Mouse (Mus musculus): ENCODE data around the gene Desi2. TPM values are rescaled to one million over a fixed set of nuclear protein-coding genes. Genes with fewer than 3 reads are reported as not detected.
"Not testable (repeated sequence)": the region's sequence is repeated elsewhere in the genome, so short reads cannot be mapped to it uniquely, and the experiment has no call there.

Gene Desi2
- polyA plus RNA-seq, 1 experiment from 2014 or later, result 17.8 TPM

DNA sequence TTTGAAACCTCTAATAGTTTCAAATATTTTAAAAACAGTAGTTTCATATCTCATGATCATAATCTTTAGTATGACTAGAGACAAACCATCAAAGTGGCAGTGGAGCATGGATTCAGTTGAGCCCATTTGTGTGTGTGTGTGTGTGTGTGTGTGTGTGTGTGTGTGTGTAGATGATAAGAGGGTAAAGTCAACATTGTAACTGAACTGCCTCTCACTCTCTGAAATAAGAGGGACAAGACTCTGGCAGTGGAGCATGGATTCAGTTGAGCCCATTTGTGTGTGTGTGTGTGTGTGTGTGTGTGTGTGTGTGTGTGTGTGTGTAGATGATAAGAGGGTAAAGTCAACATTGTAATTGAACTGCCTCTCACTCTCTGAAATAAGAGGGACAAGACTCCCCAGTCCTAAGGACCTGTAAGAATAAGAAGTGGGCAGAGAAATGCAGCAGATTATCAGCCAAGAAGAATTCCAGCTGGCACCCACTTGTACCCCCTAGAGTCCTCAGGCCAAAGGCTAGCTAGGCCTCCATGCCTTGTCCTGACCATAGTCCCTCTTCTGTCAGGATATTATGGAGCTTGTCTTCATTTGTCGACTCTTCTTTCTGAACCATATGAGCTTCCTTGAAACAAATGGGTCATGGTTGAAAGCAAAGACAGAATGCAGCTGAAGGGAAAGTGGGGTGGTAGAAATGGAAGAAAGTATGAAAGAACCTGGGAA, 61.0 kb downstream of the Desi2 start:
- WGBS, result 96% methylated on average over 1 of the region's 1 CpGs
- H3K27ac ChIP-seq (ENCODE audit: low read depth, low read length), result no peak overlapping the region
- DNase-seq (ENCODE audit: low spot score, missing footprints), result peak; percentile 54

DNA sequence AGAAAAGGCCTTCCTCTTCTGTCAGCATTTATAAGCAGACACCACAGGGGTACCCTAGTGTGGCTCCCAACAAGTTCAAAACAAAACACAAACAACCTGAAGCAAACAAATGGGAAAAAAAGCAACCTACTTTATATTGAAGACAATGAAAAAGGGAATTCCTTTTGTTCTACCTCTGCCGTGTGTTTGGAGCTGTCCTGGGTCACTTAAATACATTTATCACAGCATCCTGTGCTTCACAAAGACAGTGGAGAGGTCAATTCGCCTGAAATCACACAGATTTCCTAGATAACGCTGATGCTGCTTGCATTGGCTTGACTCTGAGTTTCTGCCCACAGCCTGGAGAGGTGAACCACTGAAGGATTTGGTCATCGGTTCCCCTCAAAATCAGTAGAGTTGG, 67.4 kb downstream of the Desi2 start:
- Histone ChIP-seq H3K27ac (ENCODE audit: low read depth, low read length) (no peak overlapping the region), H3K4me3 (ENCODE audit: low read depth, low read length) (no peak overlapping the region), H3K27me3 (ENCODE audit: control insufficient read depth, insufficient read depth, low read length) (no peaks in the 10 kb centered on the region), H3K4me2 (no peak overlapping the region), H3K36me3 (ENCODE audit: control insufficient read depth, insufficient read depth, low read length) (no peaks in the 10 kb centered on the region), H3K9me3 (ENCODE audit: control insufficient read depth, low read length) (no peaks in the 10 kb centered on the region), H3K4me1 (ENCODE audit: control insufficient read depth, insufficient read depth, low read length) (no peaks in the 10 kb centered on the region), H3K9ac (ENCODE audit: low read length) (no peak overlapping the region)
- ATAC-seq (ENCODE audit: low FRiP score), result no peak
- peak; percentile 68 for DNase-seq (ENCODE audit: low spot score, missing footprints)
- WGBS, result 87% methylated on average over 4 of the region's 4 CpGs

More for the DNA sequence above, 61.0 kb downstream of the Desi2 start:
- H3K36me3 ChIP-seq (ENCODE audit: control insufficient read depth, insufficient read depth, low read length), result no peaks in the 10 kb centered on the region
- H3K9me3 ChIP-seq (ENCODE audit: control insufficient read depth, low read length), result no peaks in the 10 kb centered on the region
- H3K9ac ChIP-seq (ENCODE audit: low read length), result no peak overlapping the region
- H3K4me2 ChIP-seq, result no peak overlapping the region
- H3K27me3 ChIP-seq (ENCODE audit: control insufficient read depth, insufficient read depth, low read length), result no peaks in the 10 kb centered on the region
- H3K4me1 ChIP-seq (ENCODE audit: control insufficient read depth, insufficient read depth, low read length), result no peaks in the 10 kb centered on the region
- ATAC-seq (ENCODE audit: low FRiP score), result no peak
- no peak overlapping the region for H3K4me3 ChIP-seq (ENCODE audit: low read depth, low read length)

DNA sequence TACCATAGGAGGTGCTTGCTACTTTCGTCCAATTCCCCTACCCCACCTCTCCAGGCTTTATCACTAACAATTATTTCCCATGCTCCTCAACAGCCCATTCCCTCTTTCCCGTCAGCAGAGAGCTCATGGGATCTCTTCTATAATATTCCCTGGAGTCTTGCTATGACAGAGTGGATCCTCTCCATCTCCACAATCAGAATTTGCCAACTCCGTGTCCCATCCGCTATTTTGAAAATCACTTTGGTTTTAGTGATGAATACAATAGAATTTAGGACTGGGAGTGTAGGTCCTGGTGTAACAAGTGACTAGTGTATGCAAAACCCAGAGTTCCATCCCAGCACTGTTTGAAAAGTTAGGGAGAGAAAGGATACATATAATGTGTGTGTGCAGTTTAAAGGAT, 69.1 kb downstream of the Desi2 start:
- no peaks in the 10 kb centered on the region for H3K4me1 ChIP-seq (ENCODE audit: control insufficient read depth, insufficient read depth, low read length)
- 94% methylated on average over 4 of the region's 4 CpGs for WGBS
- ATAC-seq (ENCODE audit: low FRiP score), result no peak
- H3K4me2 ChIP-seq, result no peak overlapping the region
- no peaks in the 10 kb centered on the region for H3K9me3 ChIP-seq (ENCODE audit: control insufficient read depth, low read length)
- H3K9ac ChIP-seq (ENCODE audit: low read length), result no peak overlapping the region
- no peak overlapping the region for H3K4me3 ChIP-seq (ENCODE audit: low read depth, low read length)
- DNase-seq (ENCODE audit: low spot score, missing footprints), result peak; percentile 70
- H3K27ac ChIP-seq (ENCODE audit: low read depth, low read length), result no peak overlapping the region
- H3K27me3 ChIP-seq (ENCODE audit: control insufficient read depth, insufficient read depth, low read length), result no peaks in the 10 kb centered on the region
- H3K36me3 ChIP-seq (ENCODE audit: control insufficient read depth, insufficient read depth, low read length), result no peaks in the 10 kb centered on the region

- no peak overlapping the region for H3K4me2 ChIP-seq
- 94% methylated on average over 2 of the region's 2 CpGs for WGBS
- no peaks in the 10 kb centered on the region for H3K27me3 ChIP-seq (ENCODE audit: control insufficient read depth, insufficient read depth, low read length)
- H3K36me3 ChIP-seq (ENCODE audit: control insufficient read depth, insufficient read depth, low read length), result no peaks in the 10 kb centered on the region
- H3K27ac ChIP-seq (ENCODE audit: low read depth, low read length), result no peak overlapping the region
- ATAC-seq (ENCODE audit: low FRiP score) (no peak), DNase-seq (ENCODE audit: low spot score, missing footprints) (no peak)
- H3K4me1 ChIP-seq (ENCODE audit: control insufficient read depth, insufficient read depth, low read length), result no peaks in the 10 kb centered on the region
- no peak overlapping the region for H3K4me3 ChIP-seq (ENCODE audit: low read depth, low read length)
- H3K9ac ChIP-seq (ENCODE audit: low read length), result no peak overlapping the region
- no peaks in the 10 kb centered on the region for H3K9me3 ChIP-seq (ENCODE audit: control insufficient read depth, low read length)
Observed at GRCm38 (mm10) chr1:178258821-178259220, 71.6 kb downstream of the Desi2 start.

GRCm38 (mm10) chr1:178265381-178265780, 78.2 kb downstream of the Desi2 start:
- ATAC-seq (ENCODE audit: low FRiP score); H3K4me1 ChIP-seq (ENCODE audit: control insufficient read depth, insufficient read depth, low read length); DNase-seq (ENCODE audit: low spot score, missing footprints): not testable (repeated sequence)

GRCm38 (mm10) chr1:178270635-178271034, 83.4 kb downstream of the Desi2 start:
- DNase-seq (ENCODE audit: low spot score, missing footprints), result no peak
- whole genome bisulfite sequencing, result 93% methylated on average over 6 of the region's 6 CpGs
- H3K4me2 ChIP-seq, result no peak overlapping the region

More at GRCm38 (mm10) chr1:178265381-178265780, 78.2 kb downstream of the Desi2 start:
- not testable (repeated sequence) for H3K27me3 ChIP-seq (ENCODE audit: control insufficient read depth, insufficient read depth, low read length); H3K4me2 ChIP-seq; H3K27ac ChIP-seq (ENCODE audit: low read depth, low read length); H3K36me3 ChIP-seq (ENCODE audit: control insufficient read depth, insufficient read depth, low read length); H3K9ac ChIP-seq (ENCODE audit: low read length); H3K4me3 ChIP-seq (ENCODE audit: low read depth, low read length); H3K9me3 ChIP-seq (ENCODE audit: control insufficient read depth, low read length)
- WGBS, result 92% methylated on average over 3 of the region's 3 CpGs

DNA sequence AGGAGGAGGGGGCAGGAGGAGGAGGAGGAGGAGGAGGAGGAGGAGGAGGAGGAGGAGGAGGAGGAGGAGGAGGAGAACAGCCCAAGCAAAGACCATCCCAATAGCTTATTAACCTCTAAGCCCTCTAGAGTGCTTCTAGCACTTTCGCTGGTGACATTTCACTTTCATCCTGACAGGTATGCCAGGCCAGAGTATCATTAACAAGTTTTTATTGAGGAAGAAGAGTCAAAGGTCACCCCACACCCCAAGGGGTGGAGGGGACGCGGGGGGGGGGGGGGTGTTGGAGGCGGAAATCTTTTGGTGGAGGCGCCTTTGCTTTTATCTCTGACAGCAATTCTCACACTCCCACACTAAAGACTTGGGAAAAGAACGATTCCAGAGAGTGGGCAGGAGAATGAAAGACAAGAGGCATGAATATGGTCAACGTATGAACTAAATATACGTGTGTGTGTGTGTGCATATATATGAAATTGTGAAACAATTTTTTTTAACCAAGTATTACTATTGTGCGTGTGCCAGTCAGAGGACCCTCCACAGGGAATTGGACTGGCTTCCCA, 88.0 kb downstream of the Desi2 start:
- DNase-seq (ENCODE audit: low spot score, missing footprints), result peak; percentile 90
- no peaks in the 10 kb centered on the region for H3K36me3 ChIP-seq (ENCODE audit: control insufficient read depth, insufficient read depth, low read length)
- no peak overlapping the region for H3K27ac ChIP-seq (ENCODE audit: low read depth, low read length)
- H3K4me3 ChIP-seq (ENCODE audit: low read depth, low read length), result peak overlapping the region; percentile 55; the same call in 1 of the 2 replicates
- H3K4me1 ChIP-seq (ENCODE audit: control insufficient read depth, insufficient read depth, low read length), result no peaks in the 10 kb centered on the region
- H3K9me3 ChIP-seq (ENCODE audit: control insufficient read depth, low read length), result no peaks in the 10 kb centered on the region
- no peak overlapping the region; the same call in 1 of the 2 replicates for H3K4me2 ChIP-seq
- H3K9ac ChIP-seq (ENCODE audit: low read length), result no peak overlapping the region
- peak; percentile 3; the same call in 1 of the 2 replicates for ATAC-seq (ENCODE audit: low FRiP score)
- 66% methylated on average over 9 of the region's 9 CpGs for WGBS
- H3K27me3 ChIP-seq (ENCODE audit: control insufficient read depth, insufficient read depth, low read length), result peaks cover 3% of the 10 kb centered on the region; the same call in 1 of the 2 replicates

More at GRCm38 (mm10) chr1:178270635-178271034, 83.4 kb downstream of the Desi2 start:
- H3K4me3 ChIP-seq (ENCODE audit: low read depth, low read length), result no peak overlapping the region
- H3K36me3 ChIP-seq (ENCODE audit: control insufficient read depth, insufficient read depth, low read length), result no peaks in the 10 kb centered on the region
- H3K9me3 ChIP-seq (ENCODE audit: control insufficient read depth, low read length), result no peaks in the 10 kb centered on the region
- H3K4me1 ChIP-seq (ENCODE audit: control insufficient read depth, insufficient read depth, low read length), result no peaks in the 10 kb centered on the region
- H3K27ac ChIP-seq (ENCODE audit: low read depth, low read length), result no peak overlapping the region
- H3K9ac ChIP-seq (ENCODE audit: low read length), result no peak overlapping the region
- ATAC-seq (ENCODE audit: low FRiP score), result no peak
- H3K27me3 ChIP-seq (ENCODE audit: control insufficient read depth, insufficient read depth, low read length), result no peaks in the 10 kb centered on the region

- Histone ChIP-seq H3K27me3 (ENCODE audit: control insufficient read depth, insufficient read depth, low read length) (peaks cover 3% of the 10 kb centered on the region; the same call in 1 of the 2 replicates), H3K27ac (ENCODE audit: low read depth, low read length) (no peak overlapping the region), H3K4me1 (ENCODE audit: control insufficient read depth, insufficient read depth, low read length) (no peaks in the 10 kb centered on the region), H3K4me2 (peak overlapping the region; percentile 78), H3K9ac (ENCODE audit: low read length) (peak overlapping the region; percentile 82), H3K4me3 (ENCODE audit: low read depth, low read length) (peak overlapping the region; percentile 55), H3K36me3 (ENCODE audit: control insufficient read depth, insufficient read depth, low read length) (no peaks in the 10 kb centered on the region), H3K9me3 (ENCODE audit: control insufficient read depth, low read length) (no peaks in the 10 kb centered on the region)
- DNase-seq (ENCODE audit: low spot score, missing footprints) (peak; percentile 97), ATAC-seq (ENCODE audit: low FRiP score) (peak; percentile 65)
- 7% methylated on average over 11 of the region's 11 CpGs for WGBS
Observed at GRCm38 (mm10) chr1:178275738-178276053, 88.5 kb downstream of the Desi2 start.

DNA sequence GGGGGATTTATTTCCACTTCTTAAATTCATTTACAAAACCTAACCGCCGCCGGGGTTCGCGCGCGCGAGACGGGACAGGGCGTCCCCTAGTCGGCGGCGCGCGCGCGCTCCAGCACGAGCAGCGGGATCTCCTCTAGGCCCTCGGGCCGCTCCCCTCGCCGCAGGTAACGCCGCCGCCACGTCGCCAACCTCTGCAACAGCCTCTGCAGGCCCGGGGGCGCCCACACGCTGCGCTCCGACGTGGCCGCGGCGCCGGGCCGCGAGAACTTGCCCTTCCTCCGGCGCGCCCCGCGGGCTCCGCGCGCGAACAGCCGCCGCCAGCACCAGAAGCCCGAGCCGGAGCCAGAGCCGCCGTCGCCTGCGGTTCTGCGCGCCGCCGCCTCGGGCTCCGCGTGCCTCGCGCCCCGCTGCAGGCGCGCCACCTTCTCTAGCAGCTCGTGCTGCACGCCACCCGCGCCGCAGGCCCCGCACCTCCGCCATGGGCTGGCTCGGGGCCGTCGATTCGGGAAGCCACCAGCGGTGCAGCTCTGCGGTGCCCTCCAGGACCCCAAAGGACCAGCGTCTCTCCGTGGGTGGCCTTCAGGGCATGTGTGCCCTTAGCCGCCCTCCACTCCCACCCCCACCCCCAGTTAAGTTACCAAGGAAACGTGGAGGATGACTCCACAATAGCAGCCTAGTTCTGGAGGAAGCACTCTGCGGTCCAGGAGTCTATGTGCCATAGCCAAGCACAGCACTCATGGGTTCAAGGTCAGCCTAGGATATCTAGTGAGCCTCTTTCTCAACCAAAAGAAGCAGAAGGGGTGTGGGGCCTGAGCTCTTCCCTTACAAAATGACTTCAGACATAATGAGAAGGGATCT, 89.1 kb downstream of the Desi2 start:
- H3K27ac ChIP-seq (ENCODE audit: low read depth, low read length), result no peak overlapping the region
- H3K36me3 ChIP-seq (ENCODE audit: control insufficient read depth, insufficient read depth, low read length), result no peaks in the 10 kb centered on the region
- H3K9ac ChIP-seq (ENCODE audit: low read length), result peak overlapping the region; percentile 82
- H3K4me2 ChIP-seq, result peak overlapping the region; percentile 78
- H3K4me1 ChIP-seq (ENCODE audit: control insufficient read depth, insufficient read depth, low read length), result no peaks in the 10 kb centered on the region
- ATAC-seq (ENCODE audit: low FRiP score), result peak; percentile 92
- peak overlapping the region; percentile 55 for H3K4me3 ChIP-seq (ENCODE audit: low read depth, low read length)
- peaks cover 3% of the 10 kb centered on the region; the same call in 1 of the 2 replicates for H3K27me3 ChIP-seq (ENCODE audit: control insufficient read depth, insufficient read depth, low read length)
- WGBS, result under 1% methylated on average over 81 of the region's 87 CpGs
- DNase-seq (ENCODE audit: low spot score, missing footprints), result no peak
- no peaks in the 10 kb centered on the region for H3K9me3 ChIP-seq (ENCODE audit: control insufficient read depth, low read length)
